Mouse (Mus musculus) hindbrain, embryonic 16.5 days (tissue): ENCODE data around the gene Slc25a22. TPM values are rescaled to one million over a fixed set of nuclear protein-coding genes. Genes with fewer than 3 reads are reported as not detected.
"Not testable (repeated sequence)": the region's sequence is repeated elsewhere in the genome, so short reads cannot be mapped to it uniquely, and the experiment has no call there.

Experiments
- ATAC-seq: fragments of 200-750 bp; cut with Nextera tagmentation; 2 replicates; pipeline ENCODE4 v1.8.0; 2017; ENCODE audit warnings: moderate TSS enrichment, moderate library complexity
- H3K27ac ChIP-seq: fragments of 300-500 bp; sonication (generic); 2 replicates; pipeline ENCODE4 v1.5.1; 2014; ENCODE audit warnings: low read depth, mild to moderate bottlenecking, control low read depth, low read length, moderate library complexity
- H3K27me3 ChIP-seq: fragments of 300-500 bp; sonication (generic); replicated peaks from 2 replicates; pipeline ENCODE4 v1.6.1; 2014; ENCODE audit warnings: low read length; ENCODE audit not compliant: control insufficient read depth, insufficient read depth
- H3K36me3 ChIP-seq: fragments of 300-500 bp; sonication (generic); 2 replicates; pipeline ENCODE4 v1.6.1; 2014; ENCODE audit warnings: mild to moderate bottlenecking, low read length, moderate library complexity, mixed read lengths; ENCODE audit not compliant: control insufficient read depth, insufficient read depth
- H3K4me1 ChIP-seq: fragments of 300-500 bp; sonication (generic); 2 replicates; pipeline ENCODE4 v1.6.1; 2014; ENCODE audit warnings: low read depth, low read length; ENCODE audit not compliant: control insufficient read depth, insufficient read depth
- H3K4me2 ChIP-seq: fragments of 300-500 bp; sonication (generic); 2 replicates; pipeline ENCODE4 v1.6.1; 2014; ENCODE audit warnings: mild to moderate bottlenecking, low read length, control low read depth, moderate library complexity
- H3K4me3 ChIP-seq: fragments of 300-500 bp; sonication (generic); 2 replicates; pipeline ENCODE4 v1.5.1; 2014; ENCODE audit warnings: mild to moderate bottlenecking, low read length, control low read depth, moderate library complexity
- H3K9ac ChIP-seq: fragments of 300-500 bp; sonication (generic); 2 replicates; pipeline ENCODE4 v1.6.1; 2014; ENCODE audit warnings: low read depth, mild to moderate bottlenecking, control low read depth, low read length, moderate library complexity
- H3K9me3 ChIP-seq: fragments of 300-500 bp; sonication (generic); 2 replicates; pipeline ENCODE4 v1.6.1; 2014; ENCODE audit warnings: mild to moderate bottlenecking, low read length, moderate library complexity; ENCODE audit not compliant: control insufficient read depth
- WGBS: fragments of 180-500 bp; shearing (Covaris S2); extraction: QIAGEN DNeasy Blood & Tissue Kit; methylation state at CpG from one replicate; pipeline ENCODE4 v1.1.7; 2014; 5-methylcytosine and 5-hydroxymethylcytosine counted together
- polyA plus RNA-seq: library from polyadenylated mRNA; unstranded; fragments of >200 nt; fragmentation: Nextera tagmentation; extraction: Ambion mirVana; gene quantifications from 2 replicates; pipeline ENCODE4 v1.2.1, GENCODE M21; 2015

Slc25a22 gene
- polyA plus RNA-seq, 1 experiment from 2014 or later: 96.3 TPM

DNA sequence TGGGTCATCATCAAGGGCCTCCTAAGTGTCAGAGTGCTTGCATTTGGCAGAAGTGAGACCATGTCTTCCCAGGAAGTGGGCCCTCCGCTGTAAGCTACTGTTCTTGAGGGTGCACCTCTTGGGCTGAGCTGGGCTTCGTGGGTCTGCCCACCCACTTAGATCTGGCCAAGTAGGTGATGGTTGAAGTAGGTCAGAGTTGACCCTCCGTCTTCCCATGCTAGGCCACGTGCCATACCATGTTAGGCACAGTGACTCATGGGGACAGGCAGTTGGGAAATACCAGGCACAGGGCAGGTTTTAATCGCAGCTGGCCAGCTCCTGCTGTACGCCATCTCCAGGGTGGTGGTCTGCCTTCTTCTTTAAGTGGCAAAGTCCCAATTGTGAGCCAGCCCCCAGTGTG is 19.0 kb upstream of the Slc25a22 start:
- Histone ChIP-seq H3K36me3 (peaks cover 9% of the 10 kb centered on the region; the same call in 1 of the 2 replicates), H3K9me3 (no peaks in the 10 kb centered on the region), H3K4me2 (peak overlapping the region; percentile 92; the same call in 1 of the 2 replicates), H3K27me3 (peaks cover 13% of the 10 kb centered on the region), H3K9ac (no peak overlapping the region; the same call in 1 of the 2 replicates), H3K4me3 (no peak overlapping the region), H3K27ac (no peak overlapping the region), H3K4me1 (peaks cover 13% of the 10 kb centered on the region)
- no peak for ATAC-seq
- 89% methylated on average over 6 of the region's 6 CpGs for WGBS

DNA sequence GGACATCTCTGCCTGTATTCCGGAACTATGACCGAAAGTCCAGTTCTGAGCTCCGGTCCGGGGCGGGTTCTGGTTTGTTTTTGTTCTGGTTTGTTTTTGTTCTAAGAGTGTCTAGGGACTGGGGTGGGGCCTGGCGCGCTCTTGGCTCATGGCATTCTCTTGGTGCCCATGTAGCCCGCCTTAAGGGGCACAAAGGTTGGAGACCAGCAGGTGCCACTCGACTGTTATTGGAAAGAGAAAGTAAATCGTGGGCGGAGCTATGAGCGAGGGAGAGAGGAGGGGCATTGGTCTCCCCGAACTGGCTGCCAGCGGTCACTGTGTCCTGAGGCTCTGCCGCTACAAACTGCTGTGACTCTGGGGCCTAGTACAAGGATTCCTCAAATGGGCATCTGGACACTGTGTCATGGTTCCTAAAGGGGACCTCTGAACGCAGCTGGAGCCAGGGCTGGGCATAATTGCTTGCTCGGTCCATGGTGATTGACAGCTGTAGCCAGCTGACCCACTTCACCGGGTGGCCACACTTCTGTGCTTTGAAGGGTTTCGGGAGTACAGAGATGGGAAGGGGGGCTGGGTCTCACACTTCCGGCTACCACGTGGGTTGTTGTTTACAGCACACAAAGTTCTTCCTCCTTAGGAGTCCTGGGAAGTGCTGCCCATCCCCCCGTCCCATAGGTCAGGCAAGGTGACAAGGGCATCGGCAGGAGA is 18.1 kb upstream of the Slc25a22 start:
- WGBS: 1% methylated on average over 22 of the region's 23 CpGs
- H3K36me3 ChIP-seq: peaks cover 18% of the 10 kb centered on the region
- no peaks in the 10 kb centered on the region for H3K9me3 ChIP-seq
- peak overlapping the region; percentile 92 for H3K4me2 ChIP-seq
- peaks cover 10% of the 10 kb centered on the region for H3K4me1 ChIP-seq
- peak overlapping the region; percentile 81 for H3K4me3 ChIP-seq
- H3K9ac ChIP-seq: peak overlapping the region; percentile 81
- H3K27ac ChIP-seq: peak overlapping the region; percentile 72
- peaks cover 5% of the 10 kb centered on the region for H3K27me3 ChIP-seq
- peak; percentile 35 for ATAC-seq

DNA sequence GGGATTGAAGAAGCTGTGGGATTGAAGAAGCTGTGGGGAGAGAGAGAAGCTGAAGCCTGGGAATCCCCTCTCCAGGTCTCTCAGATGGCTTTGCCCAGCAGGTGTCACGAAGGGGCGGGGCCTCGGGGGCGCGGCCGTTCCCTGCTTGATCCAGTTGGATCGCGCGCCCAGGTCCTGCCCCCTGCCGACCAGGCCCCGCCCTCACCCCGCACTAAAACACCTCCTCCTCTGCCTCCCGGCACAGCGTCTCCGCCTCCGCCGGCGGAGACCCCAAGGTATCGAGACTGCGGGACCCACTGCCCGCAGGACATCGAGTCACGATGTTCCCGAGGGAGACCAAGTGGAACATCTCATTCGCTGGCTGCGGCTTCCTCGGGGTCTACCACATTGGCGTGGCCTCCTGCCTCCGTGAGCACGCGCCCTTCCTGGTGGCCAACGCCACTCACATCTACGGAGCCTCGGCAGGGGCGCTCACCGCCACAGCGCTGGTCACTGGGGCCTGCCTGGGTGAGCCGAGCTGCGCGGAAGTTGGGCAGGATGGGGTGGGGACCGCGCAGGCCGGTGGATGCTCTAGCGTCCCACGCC is 17.4 kb upstream of the Slc25a22 start, which contains the start of gene Pnpla2:
Gene Pnpla2 (plus strand): TSS at position 232 of the 585 bp plus-strand sequence.
- Histone ChIP-seq H3K4me1 (peaks cover 10% of the 10 kb centered on the region), H3K27me3 (no peaks in the 10 kb centered on the region; the same call in none of the 2 replicates), H3K27ac (peak within 1 kb of the TSS; percentile 72), H3K36me3 (peaks cover 22% of the 10 kb centered on the region), H3K9ac (peak within 1 kb of the TSS; percentile 81), H3K4me3 (peak within 1 kb of the TSS; percentile 81), H3K4me2 (peak within 1 kb of the TSS; percentile 92), H3K9me3 (no peaks in the 10 kb centered on the region)
- under 1% methylated on average over 42 of the region's 45 CpGs for WGBS
- ATAC-seq: peak; percentile 81

DNA sequence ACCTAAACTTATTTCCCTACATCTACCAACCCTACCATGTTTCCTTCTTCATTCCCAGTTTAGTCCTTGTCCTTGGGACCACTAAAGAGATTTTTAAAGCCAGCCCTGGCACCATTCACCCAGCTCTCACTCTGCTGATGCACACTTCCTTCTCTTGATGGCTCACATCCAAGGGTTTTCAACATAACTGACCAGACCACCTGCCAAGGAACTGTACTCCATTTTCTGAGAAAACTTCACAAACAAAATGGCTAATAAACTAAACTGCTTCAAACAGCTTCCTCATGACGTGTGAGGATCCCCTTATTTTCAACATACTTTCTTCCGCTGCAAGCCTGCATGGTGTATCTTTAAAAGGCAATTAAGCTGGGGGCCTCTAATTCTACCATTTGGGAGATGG is 15.9 kb upstream of the Slc25a22 start:
- H3K9ac ChIP-seq: no peak overlapping the region
- peaks cover 15% of the 10 kb centered on the region for H3K4me1 ChIP-seq
- H3K9me3 ChIP-seq: no peaks in the 10 kb centered on the region
- WGBS: 87% methylated on average over 2 of the region's 2 CpGs
- H3K27ac ChIP-seq: no peak overlapping the region
- no peak overlapping the region for H3K4me3 ChIP-seq
- H3K36me3 ChIP-seq: peaks cover 22% of the 10 kb centered on the region
- ATAC-seq: no peak
- no peak overlapping the region for H3K4me2 ChIP-seq
- H3K27me3 ChIP-seq: no peaks in the 10 kb centered on the region

DNA sequence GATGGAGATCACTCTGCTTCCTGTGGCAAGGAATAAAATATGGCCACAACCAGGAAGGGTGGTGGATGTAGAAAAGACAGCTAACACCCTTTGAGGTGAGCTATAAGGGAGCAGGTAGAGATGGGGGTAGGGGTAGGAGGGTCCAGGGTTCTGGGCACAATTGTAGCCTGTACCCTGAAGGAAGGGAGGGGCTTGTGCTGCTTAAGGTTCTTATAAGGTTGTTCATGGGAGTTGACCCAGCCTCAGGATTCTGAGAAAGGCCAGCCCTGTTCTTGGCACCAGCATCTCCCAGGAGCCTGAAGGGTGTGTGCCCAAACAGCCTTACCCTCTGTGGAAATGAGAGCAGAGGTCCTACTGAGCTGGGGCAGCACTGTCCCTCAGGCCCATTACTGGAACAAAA is 14.2 kb upstream of the Slc25a22 start:
- H3K4me2 ChIP-seq: no peak overlapping the region
- no peak overlapping the region for H3K4me3 ChIP-seq
- H3K9ac ChIP-seq: no peak overlapping the region
- no peak overlapping the region for H3K27ac ChIP-seq
- H3K36me3 ChIP-seq: peaks cover 22% of the 10 kb centered on the region
- peaks cover 21% of the 10 kb centered on the region for H3K4me1 ChIP-seq
- no peak for ATAC-seq
- H3K9me3 ChIP-seq: no peaks in the 10 kb centered on the region
- no peaks in the 10 kb centered on the region for H3K27me3 ChIP-seq

DNA sequence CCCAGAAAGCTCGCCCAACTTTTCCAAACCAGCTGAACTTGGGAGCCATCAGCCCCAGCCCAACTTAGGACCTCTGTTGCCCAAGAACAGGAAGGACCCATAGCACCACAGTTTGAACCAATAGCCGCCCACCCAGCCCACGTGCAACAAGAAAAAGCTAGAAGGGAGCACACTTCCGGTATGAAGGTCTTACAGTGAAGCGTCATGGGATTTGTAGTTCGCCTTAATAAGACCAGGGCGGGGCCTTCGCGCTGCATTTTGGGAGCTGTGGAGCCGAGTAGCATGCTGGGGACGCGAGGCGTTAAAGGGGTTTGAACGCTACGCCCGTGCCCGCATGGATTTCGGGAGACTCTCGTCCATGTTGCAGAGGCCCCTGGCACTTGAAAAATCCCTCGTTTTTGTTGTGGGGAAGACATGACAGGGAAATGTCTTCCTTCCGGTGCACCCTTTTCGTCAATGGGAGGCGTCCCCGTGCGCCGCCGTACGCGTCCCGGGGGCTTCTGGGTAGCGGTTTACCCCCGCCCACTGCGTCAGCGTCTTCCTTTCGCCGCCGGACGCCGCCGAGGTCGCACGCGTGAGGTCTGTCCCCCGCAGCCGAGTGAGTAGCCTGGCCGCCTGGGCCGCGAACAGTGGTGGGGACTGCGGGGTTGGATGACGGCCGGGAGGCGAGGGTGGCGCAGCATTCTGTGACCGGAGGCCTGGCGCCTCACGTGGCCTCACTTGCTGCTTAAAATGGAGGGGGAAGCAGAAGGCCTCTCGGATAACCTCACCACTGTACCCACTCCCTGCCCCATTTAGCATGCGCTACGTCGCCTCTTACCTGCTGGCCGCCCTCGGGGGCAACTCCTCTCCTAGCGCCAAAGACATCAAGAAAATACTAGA is 9.7 kb upstream of the Slc25a22 start, which contains the start of gene Rplp2:
Gene Rplp2 (plus strand): TSS at position 261 of the 882 bp plus-strand sequence.
- H3K27me3 ChIP-seq: no peaks in the 10 kb centered on the region
- H3K9me3 ChIP-seq: no peaks in the 10 kb centered on the region
- under 1% methylated on average over 63 of the region's 63 CpGs for WGBS
- peak within 1 kb of the TSS; percentile 92 for H3K27ac ChIP-seq
- peak within 1 kb of the TSS; percentile 77 for H3K9ac ChIP-seq
- H3K4me1 ChIP-seq: peaks cover 22% of the 10 kb centered on the region
- peak; percentile 94 for ATAC-seq
- peak within 1 kb of the TSS; percentile 80 for H3K4me2 ChIP-seq
- H3K4me3 ChIP-seq: peak within 1 kb of the TSS; percentile 76
- peaks cover 22% of the 10 kb centered on the region for H3K36me3 ChIP-seq

DNA sequence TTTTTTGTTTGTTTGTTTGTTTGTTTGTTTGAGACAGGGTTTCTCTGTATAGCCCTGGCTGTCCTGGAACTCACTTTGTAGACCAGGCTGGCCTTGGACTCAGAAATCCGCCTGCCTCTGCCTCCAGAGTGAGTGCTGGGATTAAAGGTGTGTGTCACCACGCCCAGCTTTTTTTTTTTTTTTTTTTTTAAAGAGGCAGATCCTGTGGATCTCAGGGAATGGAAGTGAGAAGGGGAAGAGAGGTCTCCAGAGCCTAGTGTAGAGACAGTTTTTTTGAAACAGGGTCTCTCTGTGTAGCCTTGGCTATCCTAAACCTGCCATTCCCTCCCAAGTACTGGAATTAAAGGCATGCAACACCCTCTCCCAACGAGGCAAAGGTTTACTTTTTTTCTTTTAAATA is 8.7 kb upstream of the Slc25a22 start:
- H3K9ac ChIP-seq, H3K27me3 ChIP-seq, H3K4me3 ChIP-seq, H3K9me3 ChIP-seq, ATAC-seq, H3K27ac ChIP-seq: not testable (repeated sequence)
- Histone ChIP-seq H3K4me1 (peaks cover 22% of the 10 kb centered on the region), H3K4me2 (peak overlapping the region; percentile 80), H3K36me3 (peaks cover 12% of the 10 kb centered on the region)
- 90% methylated on average over 3 of the region's 3 CpGs for WGBS

DNA sequence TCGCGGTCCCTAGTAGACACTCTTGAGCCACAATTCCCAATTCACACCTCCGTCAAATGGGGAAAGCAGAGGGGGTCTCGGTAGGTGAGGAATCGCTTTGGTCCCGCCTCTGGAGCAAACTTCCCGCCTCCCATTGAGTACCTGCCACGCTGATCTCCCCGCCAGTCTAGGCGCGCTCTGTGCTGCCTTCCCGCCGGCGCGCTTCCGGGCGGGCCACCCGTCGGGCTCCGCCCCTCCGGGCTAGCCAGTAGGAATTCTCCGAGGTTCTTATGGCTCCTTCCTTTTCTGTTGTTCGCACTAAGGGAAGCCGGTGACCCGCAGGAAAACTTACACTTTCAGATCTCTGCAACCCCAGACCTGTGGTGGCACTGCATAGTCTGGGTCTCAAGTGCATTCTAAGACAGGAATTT is 6.1 kb upstream of the Slc25a22 start, which contains the start of gene Pidd1:
Gene Pidd1 (minus strand): TSS at position 198 of the 410 bp plus-strand sequence.
- no peak for ATAC-seq
- no peak within 1 kb of the TSS for H3K27ac ChIP-seq
- peak within 1 kb of the TSS; percentile 37 for H3K4me3 ChIP-seq
- H3K4me2 ChIP-seq: peak within 1 kb of the TSS; percentile 71
- H3K27me3 ChIP-seq: no peaks in the 10 kb centered on the region
- peak within 1 kb of the TSS; percentile 56 for H3K9ac ChIP-seq
- H3K9me3 ChIP-seq: no peaks in the 10 kb centered on the region
- WGBS: under 1% methylated on average over 25 of the region's 25 CpGs
- no peaks in the 10 kb centered on the region for H3K36me3 ChIP-seq
- H3K4me1 ChIP-seq: peaks cover 20% of the 10 kb centered on the region
